Mouse (Mus musculus) midbrain, embryonic 12.5 days (tissue): ENCODE data around the gene Myo1b. TPM values are rescaled to one million over a fixed set of nuclear protein-coding genes. Genes with fewer than 3 reads are reported as not detected.

Experiments used
- ATAC-seq: fragments of 200-750 bp; cut with Nextera tagmentation; 2 replicates; pipeline ENCODE4 v1.8.0; 2017; ENCODE audit warnings: low read depth, moderate TSS enrichment, moderate library complexity; ENCODE audit not compliant: low FRiP score
- H3K27ac ChIP-seq: fragments of 300-500 bp; sonication (generic); replicated peaks from 2 replicates; pipeline ENCODE4 v1.5.1; 2016; ENCODE audit warnings: mild to moderate bottlenecking
- H3K27me3 ChIP-seq: fragments of 300-500 bp; sonication (generic); 2 replicates; pipeline ENCODE4 v1.6.1; 2016; ENCODE audit warnings: mild to moderate bottlenecking
- H3K36me3 ChIP-seq: fragments of 300-500 bp; sonication (generic); 2 replicates; pipeline ENCODE4 v1.6.1; 2016
- H3K4me1 ChIP-seq: fragments of 300-500 bp; sonication (generic); 2 replicates; pipeline ENCODE4 v1.6.1; 2016
- H3K4me2 ChIP-seq: fragments of 300-500 bp; sonication (generic); replicated peaks from 2 replicates; pipeline ENCODE4 v1.6.1; 2016; ENCODE audit warnings: mild to moderate bottlenecking, moderate library complexity
- H3K4me3 ChIP-seq: fragments of 300-500 bp; sonication (generic); 2 replicates; pipeline ENCODE4 v1.5.1; 2016; ENCODE audit warnings: mild to moderate bottlenecking
- H3K9ac ChIP-seq: fragments of 300-500 bp; sonication (generic); replicated peaks from 2 replicates; pipeline ENCODE4 v1.6.1; 2016; ENCODE audit warnings: mild to moderate bottlenecking, moderate library complexity
- H3K9me3 ChIP-seq: fragments of 300-500 bp; sonication (generic); 2 replicates; pipeline ENCODE4 v1.6.1; 2016; ENCODE audit warnings: mild to moderate bottlenecking
- WGBS: fragments of 180-500 bp; shearing (Covaris S2); methylation state at CpG from one replicate; pipeline ENCODE4 v1.1.7; 2016; 5-methylcytosine and 5-hydroxymethylcytosine counted together
- polyA plus RNA-seq: library from polyadenylated mRNA; unstranded; fragments of >200 nt; fragmentation: Nextera tagmentation; extraction: Ambion mirVana; gene quantifications from 2 replicates; pipeline ENCODE4 v1.2.1, GENCODE M21; 2016

Gene Myo1b
- polyA plus RNA-seq, 1 experiment from 2014 or later: 115 TPM

GRCm38 (mm10) chr1:51736822-51737221 lies 179.0 kb downstream of the Myo1b start:
- 91% methylated on average over 2 of the region's 2 CpGs for WGBS
- Histone ChIP-seq H3K9me3 (0 out of 2 replicates have a peak, but pooled peaks cover 3% of the 10 kb centered on the region), H3K27me3 (no peaks in the 10 kb centered on the region), H3K36me3 (0 out of 2 replicates have a peak, but pooled peaks cover 1% of the 10 kb centered on the region), H3K9ac (no peak overlapping the region), H3K4me3 (no peak overlapping the region), H3K4me1 (no peaks in the 10 kb centered on the region), H3K4me2 (no peak overlapping the region), H3K27ac (no peak overlapping the region)
- ATAC-seq: no peak

GRCm38 (mm10) chr1:51734721-51735120 lies 181.2 kb downstream of the Myo1b start:
- Histone ChIP-seq H3K9ac (no peak overlapping the region), H3K36me3 (0 out of 2 replicates have a peak, but pooled peaks cover 4% of the 10 kb centered on the region), H3K4me1 (no peaks in the 10 kb centered on the region), H3K4me3 (no peak overlapping the region), H3K4me2 (no peak overlapping the region), H3K27me3 (no peaks in the 10 kb centered on the region), H3K9me3 (0 out of 2 replicates have a peak, but pooled peaks cover 6% of the 10 kb centered on the region), H3K27ac (no peak overlapping the region)
- ATAC-seq: no peak
- WGBS: 85% methylated on average over 6 of the region's 6 CpGs

DNA sequence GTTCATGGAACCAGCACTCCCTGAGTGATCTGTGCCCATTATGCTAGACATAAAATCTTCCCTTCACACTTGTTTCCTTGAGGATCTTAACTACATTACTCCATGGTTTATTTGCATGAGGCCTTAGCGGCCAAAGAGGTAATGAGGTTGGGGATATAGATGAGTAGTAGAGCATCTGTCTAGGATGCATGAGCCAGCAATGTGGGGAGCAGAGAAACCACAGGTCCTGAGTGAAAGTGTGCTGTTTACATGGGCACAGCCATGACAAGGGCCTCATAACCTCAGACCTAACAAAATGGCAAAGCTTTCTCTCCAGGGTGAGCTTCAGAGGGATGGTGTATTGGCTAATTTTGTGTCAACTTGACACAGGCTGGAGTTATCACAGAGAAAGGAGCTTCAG lies 186.5 kb downstream of the Myo1b start:
- Histone ChIP-seq H3K4me3 (no peak overlapping the region), H3K27ac (no peak overlapping the region), H3K4me1 (no peaks in the 10 kb centered on the region), H3K4me2 (no peak overlapping the region), H3K36me3 (0 out of 2 replicates have a peak, but pooled peaks cover 4% of the 10 kb centered on the region), H3K9ac (no peak overlapping the region), H3K27me3 (no peaks in the 10 kb centered on the region), H3K9me3 (0 out of 2 replicates have a peak, but pooled peaks cover 6% of the 10 kb centered on the region)
- no peak for ATAC-seq
- WGBS: 89% methylated on average over 1 of the region's 1 CpGs

GRCm38 (mm10) chr1:51728816-51729215 lies 187.1 kb downstream of the Myo1b start:
- Histone ChIP-seq H3K9me3 (0 out of 2 replicates have a peak, but pooled peaks cover 8% of the 10 kb centered on the region), H3K4me1 (no peaks in the 10 kb centered on the region), H3K4me3 (no peak overlapping the region), H3K27me3 (no peaks in the 10 kb centered on the region), H3K4me2 (no peak overlapping the region), H3K27ac (no peak overlapping the region), H3K36me3 (0 out of 2 replicates have a peak, but pooled peaks cover 4% of the 10 kb centered on the region), H3K9ac (no peak overlapping the region)
- WGBS: 86% methylated on average over 4 of the region's 4 CpGs
- no peak for ATAC-seq

- H3K27ac ChIP-seq: no peak overlapping the region
- ATAC-seq: no peak
- no peaks in the 10 kb centered on the region for H3K27me3 ChIP-seq
- 77% methylated on average over 9 of the region's 9 CpGs for WGBS
- H3K9ac ChIP-seq: no peak overlapping the region
- peaks cover 7% of the 10 kb centered on the region; the same call in 1 of the 2 replicates for H3K4me1 ChIP-seq
- no peaks in the 10 kb centered on the region for H3K36me3 ChIP-seq
- H3K9me3 ChIP-seq: 0 out of 2 replicates have a peak, but pooled peaks cover 3% of the 10 kb centered on the region
- no peak overlapping the region for H3K4me3 ChIP-seq
- no peak overlapping the region for H3K4me2 ChIP-seq
These were observed 195.8 kb downstream of the Myo1b start for GRCm38 (mm10) chr1:51719897-51720673.

- Histone ChIP-seq H3K4me1 (no peaks in the 10 kb centered on the region), H3K9ac (no peak overlapping the region), H3K27me3 (no peaks in the 10 kb centered on the region), H3K27ac (no peak overlapping the region), H3K4me2 (no peak overlapping the region), H3K9me3 (0 out of 2 replicates have a peak, but pooled peaks cover 4% of the 10 kb centered on the region), H3K36me3 (no peaks in the 10 kb centered on the region), H3K4me3 (no peak overlapping the region)
- ATAC-seq: no peak
- whole genome bisulfite sequencing: 81% methylated on average over 2 of the region's 2 CpGs
These were observed 205.0 kb downstream of the Myo1b start for GRCm38 (mm10) chr1:51710831-51711230.

DNA sequence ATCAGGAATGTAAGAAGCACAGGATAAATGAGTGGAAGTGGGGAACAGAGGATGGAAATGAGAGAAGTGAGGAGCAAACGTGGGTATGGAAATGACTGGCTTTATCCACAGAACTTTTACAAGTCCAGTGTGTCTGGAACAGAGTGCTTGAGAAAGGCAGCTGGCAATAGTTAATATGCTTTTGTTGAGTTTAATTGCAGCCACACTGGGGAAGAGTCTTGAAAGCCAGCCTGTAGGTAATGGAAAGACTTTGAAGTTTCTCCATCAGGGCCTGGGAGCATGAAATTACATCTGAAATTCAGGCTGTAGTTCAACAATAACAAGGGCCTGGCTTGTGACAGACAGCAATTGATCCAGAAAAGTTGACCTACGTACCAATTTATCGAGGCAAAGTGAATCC lies 209.8 kb downstream of the Myo1b start:
- no peaks in the 10 kb centered on the region for H3K36me3 ChIP-seq
- WGBS: 70% methylated on average over 3 of the region's 3 CpGs
- 0 out of 2 replicates have a peak, but pooled peaks cover under 1% of the 10 kb centered on the region for H3K27me3 ChIP-seq
- 0 out of 2 replicates have a peak, but pooled peaks cover 4% of the 10 kb centered on the region for H3K9me3 ChIP-seq
- H3K9ac ChIP-seq: no peak overlapping the region
- no peaks in the 10 kb centered on the region for H3K4me1 ChIP-seq
- H3K4me2 ChIP-seq: no peak overlapping the region
- H3K4me3 ChIP-seq: no peak overlapping the region
- no peak overlapping the region for H3K27ac ChIP-seq
- no peak for ATAC-seq

- Histone ChIP-seq H3K27me3 (peaks cover 10% of the 10 kb centered on the region; the same call in 1 of the 2 replicates), H3K27ac (no peak overlapping the region), H3K36me3 (no peaks in the 10 kb centered on the region), H3K9me3 (0 out of 2 replicates have a peak, but pooled peaks cover 4% of the 10 kb centered on the region), H3K9ac (no peak overlapping the region), H3K4me1 (no peaks in the 10 kb centered on the region), H3K4me3 (no peak overlapping the region), H3K4me2 (no peak overlapping the region)
- 89% methylated on average over 4 of the region's 4 CpGs for WGBS
- no peak for ATAC-seq
These were observed 211.3 kb downstream of the Myo1b start for GRCm38 (mm10) chr1:51704610-51705009.

Other genes with a start within 250 kb of the Myo1b start
- 2.6 and 3.1 TPM in 2 replicates for gene Stat4, start 71.1 kb upstream of the Myo1b start, polyA plus RNA-seq
- 14.2 and 14.7 TPM in 2 replicates for gene Stat1, start 203.4 kb upstream of the Myo1b start, polyA plus RNA-seq